Mouse (Mus musculus): ENCODE data around the gene Klhl12.

Klhl12 gene

GRCm38 (mm10) chr1:134450201-134450600 lies 5.1 kb upstream of the Klhl12 start:
- no peak for DNase-seq

- peak; percentile 44 for DNase-seq
These were observed 4.3 kb upstream of the Klhl12 start for GRCm38 (mm10) chr1:134450986-134451385.

GRCm38 (mm10) chr1:134456060-134456459 lies 729 bp downstream of the Klhl12 start:
- no peak for DNase-seq

- no peak for DNase-seq
These were observed 2.9 kb downstream of the Klhl12 start for GRCm38 (mm10) chr1:134458139-134458727.

- DNase-seq: no peak
These were observed 5.3 kb downstream of the Klhl12 start for GRCm38 (mm10) chr1:134460294-134461284.

GRCm38 (mm10) chr1:134484623-134485022 lies 29.3 kb downstream of the Klhl12 start:
- DNase-seq: no peak

- DNase-seq: no peak
These were observed 35.8 kb downstream of the Klhl12 start for GRCm38 (mm10) chr1:134490903-134491801.

GRCm38 (mm10) chr1:134492276-134492675 lies 36.9 kb downstream of the Klhl12 start:
- no peak for DNase-seq

- no peak for DNase-seq
These were observed 38.2 kb downstream of the Klhl12 start for GRCm38 (mm10) chr1:134493496-134493895.

- no peak for DNase-seq
These were observed 38.6 kb downstream of the Klhl12 start for GRCm38 (mm10) chr1:134493956-134494355.

- DNase-seq: peak; percentile 99
These were observed 39.3 kb downstream of the Klhl12 start, which contains the start of gene Rabif for GRCm38 (mm10) chr1:134494428-134495215. Rabif (plus strand) TSS chr1:134494648.

GRCm38 (mm10) chr1:134495216-134495539 lies 39.8 kb downstream of the Klhl12 start:
- no peak for DNase-seq

- DNase-seq: no peak
These were observed 40.7 kb downstream of the Klhl12 start for GRCm38 (mm10) chr1:134495991-134496390.

- no peak for DNase-seq
These were observed 45.6 kb downstream of the Klhl12 start for GRCm38 (mm10) chr1:134500916-134501315.

GRCm38 (mm10) chr1:134506201-134506600 lies 50.9 kb downstream of the Klhl12 start:
- DNase-seq: no peak

- DNase-seq: no peak
These were observed 54.7 kb downstream of the Klhl12 start for GRCm38 (mm10) chr1:134510018-134510417.

GRCm38 (mm10) chr1:134512183-134512582 lies 56.9 kb downstream of the Klhl12 start:
- DNase-seq: no peak

- no peak for DNase-seq
These were observed 57.3 kb downstream of the Klhl12 start for GRCm38 (mm10) chr1:134512584-134512983.

GRCm38 (mm10) chr1:134513312-134513860 lies 58.1 kb downstream of the Klhl12 start:
- peak; percentile 63 for DNase-seq

GRCm38 (mm10) chr1:134513876-134514590 lies 58.7 kb downstream of the Klhl12 start:
- DNase-seq: no peak

GRCm38 (mm10) chr1:134515891-134516290 lies 60.6 kb downstream of the Klhl12 start:
- no peak for DNase-seq
